Mouse (Mus musculus): ENCODE measurements around the gene Arhgef12. TPM values are rescaled to one million over a fixed set of nuclear protein-coding genes. Genes with fewer than 3 reads are reported as not detected.

Gene Arhgef12
- polyA plus RNA-seq, 1 experiment from 2014 or later: 19.9 TPM

DNA sequence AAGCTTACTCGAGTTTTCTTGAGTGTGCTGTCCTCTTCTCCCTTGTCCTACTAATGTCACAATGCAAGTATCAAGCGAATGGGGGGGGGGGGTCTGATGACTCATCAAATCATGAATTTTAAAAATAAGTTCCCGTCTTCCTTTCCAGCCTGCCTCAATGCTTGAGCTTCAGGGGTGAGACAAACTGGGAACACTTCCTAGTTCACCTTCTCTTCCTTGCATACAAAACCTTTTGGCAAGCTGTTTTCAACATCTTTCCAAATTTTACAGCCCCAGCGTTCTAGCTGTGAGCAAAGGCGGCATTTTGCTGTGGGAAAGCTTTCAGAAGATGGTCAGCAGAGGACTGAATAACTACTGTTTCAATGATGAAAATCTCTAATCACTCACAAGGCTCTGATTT lies 516 bp upstream of the Arhgef12 start:
- no peak overlapping the region for H3K4me2 ChIP-seq
- no peak for ATAC-seq (ENCODE audit: low read depth)
- no peaks in the 10 kb centered on the region for H3K9me3 ChIP-seq
- peaks cover 22% of the 10 kb centered on the region for H3K36me3 ChIP-seq
- peaks cover 35% of the 10 kb centered on the region for H3K4me1 ChIP-seq (replicated peaks)
- no peak overlapping the region for H3K4me3 ChIP-seq
- WGBS: 60% methylated on average over 5 of the region's 5 CpGs
- no peak overlapping the region for H3K9ac ChIP-seq
- no peaks in the 10 kb centered on the region for H3K27me3 ChIP-seq
- H3K27ac ChIP-seq (replicated peaks): no peak overlapping the region

DNA sequence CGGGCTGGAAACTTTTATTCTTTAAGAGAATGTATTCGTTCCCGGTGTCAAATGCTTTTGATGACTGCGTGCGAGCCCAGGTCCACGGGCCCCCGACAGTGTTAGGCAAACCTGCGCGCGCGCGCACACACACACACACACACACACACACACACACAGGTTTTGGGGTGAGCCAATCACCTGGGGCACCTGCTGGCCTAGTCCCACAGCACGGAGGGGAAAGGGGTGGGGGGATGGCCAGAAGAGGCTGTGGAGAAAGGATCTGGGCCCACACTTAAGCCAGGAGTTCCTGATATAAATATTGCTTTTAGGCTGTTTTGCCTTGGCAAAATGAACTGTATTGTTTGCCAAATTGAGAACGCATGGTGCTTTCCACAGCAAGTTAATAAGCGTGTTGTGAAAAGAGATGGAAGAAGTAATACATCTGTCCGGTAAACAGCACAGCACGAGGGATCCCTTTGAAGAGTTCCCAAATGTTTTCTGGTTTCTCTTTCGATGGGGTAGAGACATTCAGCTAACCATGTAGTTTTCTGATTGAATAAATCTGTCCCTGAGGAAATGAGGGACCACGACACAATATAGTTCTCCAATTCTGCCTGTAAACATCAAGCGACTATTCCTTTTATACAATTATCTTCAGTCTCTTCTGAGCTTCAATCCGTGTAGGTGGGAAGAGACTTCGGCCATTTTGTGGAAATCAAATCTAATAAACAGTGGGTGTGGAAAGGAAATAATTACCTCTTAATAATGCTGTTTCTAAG lies 433 bp downstream of the Arhgef12 start:
- peak overlapping the region; percentile 90 for H3K4me3 ChIP-seq
- 18% methylated on average over 22 of the region's 22 CpGs for WGBS
- peak overlapping the region; percentile 91 for H3K27ac ChIP-seq (replicated peaks)
- H3K4me2 ChIP-seq: peak overlapping the region; percentile 97
- peak; percentile 49 for ATAC-seq (ENCODE audit: low read depth)
- H3K4me1 ChIP-seq (replicated peaks): peaks cover 45% of the 10 kb centered on the region
- H3K36me3 ChIP-seq: peaks cover 16% of the 10 kb centered on the region
- no peaks in the 10 kb centered on the region for H3K27me3 ChIP-seq
- H3K9ac ChIP-seq: peak overlapping the region; percentile 97
- no peaks in the 10 kb centered on the region for H3K9me3 ChIP-seq

GRCm38 (mm10) chr9:43105664-43106361 lies 1.2 kb downstream of the Arhgef12 start:
- ATAC-seq (ENCODE audit: low read depth): peak; percentile 89
- Histone ChIP-seq H3K4me3 (peak overlapping the region; percentile 90), H3K9ac (peak overlapping the region; percentile 97), H3K4me1 (replicated peaks) (peaks cover 45% of the 10 kb centered on the region), H3K27ac (replicated peaks) (peak overlapping the region; percentile 91), H3K27me3 (no peaks in the 10 kb centered on the region), H3K9me3 (no peaks in the 10 kb centered on the region), H3K36me3 (peaks cover 8% of the 10 kb centered on the region), H3K4me2 (peak overlapping the region; percentile 97)
- WGBS: under 1% methylated on average over 71 of the region's 91 CpGs

GRCm38 (mm10) chr9:43104873-43105663 lies 2.0 kb downstream of the Arhgef12 start:
- peak overlapping the region; percentile 97 for H3K4me2 ChIP-seq
- no peaks in the 10 kb centered on the region for H3K9me3 ChIP-seq
- ATAC-seq (ENCODE audit: low read depth): no peak
- H3K4me3 ChIP-seq: peak overlapping the region; percentile 90
- peaks cover under 1% of the 10 kb centered on the region; the same call in 1 of the 2 replicates for H3K36me3 ChIP-seq
- 0% methylated on average over 25 of the region's 40 CpGs for WGBS
- H3K4me1 ChIP-seq (replicated peaks): peaks cover 45% of the 10 kb centered on the region
- H3K27me3 ChIP-seq: no peaks in the 10 kb centered on the region
- H3K9ac ChIP-seq: peak overlapping the region; percentile 97
- peak overlapping the region; percentile 91 for H3K27ac ChIP-seq (replicated peaks)

DNA sequence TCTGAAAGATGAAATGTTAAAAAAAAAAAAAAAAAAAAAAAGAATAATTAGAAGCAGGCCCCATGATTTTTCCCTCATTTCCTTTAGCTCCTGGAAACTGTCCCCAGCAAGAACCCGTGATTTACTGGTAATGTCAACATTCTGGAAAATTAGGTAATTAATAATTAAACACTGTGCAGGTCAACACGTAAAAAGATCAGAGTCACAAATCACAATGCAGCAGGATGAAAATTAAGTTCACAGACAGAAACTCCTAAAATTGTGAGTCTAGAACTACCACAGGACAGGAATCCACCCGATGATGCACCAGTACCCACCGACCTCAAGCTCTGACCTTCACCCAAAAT lies 2.5 kb downstream of the Arhgef12 start:
- Histone ChIP-seq H3K4me2 (peak overlapping the region; percentile 97), H3K27ac (replicated peaks) (no peak overlapping the region; the same call in 1 of the 2 replicates), H3K4me1 (replicated peaks) (peaks cover 48% of the 10 kb centered on the region), H3K27me3 (no peaks in the 10 kb centered on the region), H3K4me3 (peak overlapping the region; percentile 90), H3K36me3 (no peaks in the 10 kb centered on the region), H3K9me3 (no peaks in the 10 kb centered on the region), H3K9ac (peak overlapping the region; percentile 97)
- WGBS: 2% methylated on average over 4 of the region's 4 CpGs
- ATAC-seq (ENCODE audit: low read depth): no peak

- peaks cover 51% of the 10 kb centered on the region for H3K4me1 ChIP-seq (replicated peaks)
- WGBS: 39% methylated on average over 4 of the region's 4 CpGs
Observed at GRCm38 (mm10) chr9:43103675-43104299, 3.3 kb downstream of the Arhgef12 start.

GRCm38 (mm10) chr9:43102931-43103330 lies 4.1 kb downstream of the Arhgef12 start:
- Histone ChIP-seq H3K9ac (peak overlapping the region; percentile 49), H3K4me2 (peak overlapping the region; percentile 97), H3K9me3 (no peaks in the 10 kb centered on the region), H3K27ac (replicated peaks) (no peak overlapping the region), H3K27me3 (no peaks in the 10 kb centered on the region), H3K4me1 (replicated peaks) (peaks cover 54% of the 10 kb centered on the region), H3K36me3 (no peaks in the 10 kb centered on the region), H3K4me3 (peak overlapping the region; percentile 19)
- 94% methylated on average over 2 of the region's 2 CpGs for WGBS
- ATAC-seq (ENCODE audit: low read depth): no peak

More at GRCm38 (mm10) chr9:43103675-43104299, 3.3 kb downstream of the Arhgef12 start:
- Histone ChIP-seq H3K9me3 (no peaks in the 10 kb centered on the region), H3K9ac (peak overlapping the region; percentile 97; the same call in 1 of the 2 replicates), H3K27ac (replicated peaks) (no peak overlapping the region), H3K27me3 (no peaks in the 10 kb centered on the region), H3K4me2 (peak overlapping the region; percentile 97), H3K4me3 (peak overlapping the region; percentile 90), H3K36me3 (no peaks in the 10 kb centered on the region)
- no peak for ATAC-seq (ENCODE audit: low read depth)

- H3K9ac ChIP-seq: no peak overlapping the region
- H3K4me3 ChIP-seq: no peak overlapping the region
- 78% methylated on average over 8 of the region's 8 CpGs for WGBS
- H3K4me2 ChIP-seq: peak overlapping the region; percentile 97
- no peak overlapping the region for H3K27ac ChIP-seq (replicated peaks)
- peaks cover 54% of the 10 kb centered on the region for H3K4me1 ChIP-seq (replicated peaks)
- no peaks in the 10 kb centered on the region for H3K9me3 ChIP-seq
- H3K36me3 ChIP-seq: no peaks in the 10 kb centered on the region
- no peaks in the 10 kb centered on the region for H3K27me3 ChIP-seq
- no peak for ATAC-seq (ENCODE audit: low read depth)
Observed at GRCm38 (mm10) chr9:43101936-43102595, 5.0 kb downstream of the Arhgef12 start.

DNA sequence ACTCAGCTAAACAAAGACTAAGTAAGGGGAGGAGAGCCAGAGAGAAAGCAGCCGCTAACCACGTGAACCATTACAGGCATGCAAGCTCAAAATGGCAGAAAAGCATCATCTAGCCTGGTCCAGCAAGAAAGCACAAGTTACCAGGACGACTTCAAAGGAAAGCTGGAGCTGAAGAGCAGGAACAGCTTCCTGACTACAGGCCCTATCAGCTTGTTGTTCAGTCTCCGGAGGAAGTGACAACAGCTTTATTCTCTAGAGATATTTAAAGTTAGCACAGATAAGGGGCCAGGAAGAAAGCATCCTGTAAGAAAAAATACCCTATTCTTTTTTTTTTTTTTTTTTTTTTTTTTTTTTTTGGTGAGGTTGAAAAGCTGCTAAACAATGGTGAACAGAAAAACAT lies 8.1 kb downstream of the Arhgef12 start:
- no peak overlapping the region for H3K4me3 ChIP-seq
- no peak overlapping the region for H3K9ac ChIP-seq
- peaks cover 38% of the 10 kb centered on the region for H3K4me1 ChIP-seq (replicated peaks)
- WGBS: 33% methylated on average over 4 of the region's 4 CpGs
- 0 out of 2 replicates have a peak overlapping the region, but pooled peaks have one; percentile 3 for H3K4me2 ChIP-seq
- ATAC-seq (ENCODE audit: low read depth): no peak
- no peaks in the 10 kb centered on the region for H3K36me3 ChIP-seq
- no peaks in the 10 kb centered on the region for H3K27me3 ChIP-seq
- H3K9me3 ChIP-seq: no peaks in the 10 kb centered on the region
- H3K27ac ChIP-seq (replicated peaks): no peak overlapping the region

DNA sequence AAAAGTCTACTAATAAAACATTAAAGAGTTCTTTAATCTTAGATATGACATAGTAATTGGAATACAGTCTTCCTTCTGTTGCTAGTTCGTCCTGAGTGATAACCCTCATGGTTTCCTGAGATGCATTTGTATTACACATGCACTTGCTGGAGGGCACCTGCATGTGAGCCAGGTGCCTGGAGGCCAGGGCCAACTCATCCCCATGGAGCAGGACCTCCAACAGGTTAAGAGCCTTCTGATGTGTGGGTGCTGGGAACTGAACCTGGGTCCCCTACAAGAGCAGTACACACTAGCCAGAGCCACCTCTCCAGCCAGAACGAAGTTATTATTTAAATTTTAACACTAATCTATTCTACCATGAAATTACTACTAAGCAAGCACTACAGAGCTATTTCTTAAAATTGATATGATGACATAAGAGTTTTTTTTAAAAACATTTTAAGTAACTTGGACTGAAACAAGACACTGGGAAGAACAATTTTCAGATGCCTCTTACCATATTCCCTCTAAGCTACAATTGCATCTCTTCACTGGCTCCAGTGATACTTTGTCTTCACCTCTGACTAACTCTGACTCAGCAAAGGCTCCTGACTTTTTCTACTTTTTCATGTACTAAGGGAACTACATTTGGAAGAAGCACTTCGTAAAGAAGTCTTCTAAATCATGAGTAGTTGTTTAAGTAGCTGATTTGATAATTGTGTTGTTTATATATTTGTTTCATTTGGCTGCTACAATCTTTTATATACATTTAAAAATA lies 9.1 kb downstream of the Arhgef12 start:
- H3K4me2 ChIP-seq: no peak overlapping the region
- ATAC-seq (ENCODE audit: low read depth): no peak
- no peak overlapping the region for H3K9ac ChIP-seq
- H3K27ac ChIP-seq (replicated peaks): no peak overlapping the region
- no peaks in the 10 kb centered on the region for H3K27me3 ChIP-seq
- peaks cover 33% of the 10 kb centered on the region for H3K4me1 ChIP-seq (replicated peaks)
- no peak overlapping the region for H3K4me3 ChIP-seq
- 95% methylated on average over 3 of the region's 3 CpGs for WGBS
- H3K9me3 ChIP-seq: no peaks in the 10 kb centered on the region
- no peaks in the 10 kb centered on the region for H3K36me3 ChIP-seq

DNA sequence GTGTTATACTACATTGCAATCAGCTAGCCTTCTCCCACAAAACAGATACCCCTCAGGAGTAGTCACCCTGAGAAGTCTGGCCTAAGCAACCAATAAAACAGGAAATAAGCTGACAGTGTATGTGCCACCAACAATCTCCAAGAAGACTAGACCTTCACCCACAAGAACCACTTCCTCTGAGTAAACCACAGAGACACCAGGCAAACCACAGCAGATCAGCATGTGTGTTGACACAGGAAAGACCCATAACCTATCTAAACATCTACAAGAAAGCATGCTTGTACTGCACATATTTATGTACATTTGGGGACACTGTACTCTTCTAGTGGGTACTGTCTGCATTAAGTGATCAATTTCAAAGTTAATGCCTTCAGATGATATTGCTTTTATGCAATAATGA lies 10.7 kb downstream of the Arhgef12 start:
- Histone ChIP-seq H3K9ac (no peak overlapping the region), H3K27ac (replicated peaks) (no peak overlapping the region), H3K4me1 (replicated peaks) (peaks cover 19% of the 10 kb centered on the region), H3K27me3 (no peaks in the 10 kb centered on the region), H3K4me3 (no peak overlapping the region), H3K9me3 (no peaks in the 10 kb centered on the region), H3K4me2 (no peak overlapping the region), H3K36me3 (no peaks in the 10 kb centered on the region)
- no peak for ATAC-seq (ENCODE audit: low read depth)
